Mouse (Mus musculus) MEL (cell line): Measurements from ENCODE around the gene F2r. TPM values are rescaled to one million over a fixed set of nuclear protein-coding genes. Genes with fewer than 3 reads are reported as not detected.

Experiments
- DNase-seq: peaks from one replicate; pipeline ENCODE4 v3.0.0; 2011; ENCODE audit warnings: low read depth, low spot score
- H3K27ac ChIP-seq: 2 replicates; pipeline ENCODE4 v1.5.1; 2012; ENCODE audit warnings: low read depth, mild to moderate bottlenecking, control low read depth, low read length, moderate library complexity; ENCODE audit not compliant: control insufficient read depth
- H3K27me3 ChIP-seq, 2 experiments: fragments of 150-350 bp in 1 of 2; sonication (generic) in 1 of 2; 2 replicates each; pipeline ENCODE4 v1.6.1; 2012; ENCODE audit warnings: low read length in 2 of 2, mild to moderate bottlenecking in 2 of 2, improper control_type of control experiment in 1 of 2, moderate library complexity in 1 of 2; ENCODE audit not compliant: insufficient read depth in 2 of 2, control insufficient read depth in 1 of 2
- H3K36me3 ChIP-seq, 2 experiments: 2 replicates each; pipeline ENCODE4 v1.6.1; 2012 to 2014; ENCODE audit warnings: low read length in 2 of 2, improper control_type of control experiment in 1 of 2, inconsistent platforms in 1 of 2, mild to moderate bottlenecking in 1 of 2; ENCODE audit not compliant: insufficient read depth in 2 of 2, control insufficient read depth in 1 of 2
- H3K4me1 ChIP-seq, 2 experiments: fragments of 150-350 bp in 1 of 2; sonication (generic) in 1 of 2; 2 replicates each; pipeline ENCODE4 v1.6.1; 2012; ENCODE audit warnings: low read length in 2 of 2, improper control_type of control experiment in 1 of 2, mild to moderate bottlenecking in 1 of 2; ENCODE audit not compliant: insufficient read depth in 2 of 2, control insufficient read depth in 1 of 2
- H3K4me3 ChIP-seq, 2 experiments: fragments of 150-350 bp in 1 of 2; sonication (generic) in 1 of 2; 2 replicates each; pipeline ENCODE4 v1.5.1; 2012; ENCODE audit warnings: low read depth in 2 of 2, low read length in 2 of 2, mild to moderate bottlenecking in 2 of 2, moderate library complexity in 2 of 2, control low read depth in 1 of 2, improper control_type of control experiment in 1 of 2; ENCODE audit not compliant: control insufficient read depth in 1 of 2, insufficient read depth in 1 of 2
- H3K79me2 ChIP-seq: 2 replicates; pipeline ENCODE4 v1.6.1; 2012; ENCODE audit warnings: mild to moderate bottlenecking, low read length, moderate library complexity; ENCODE audit not compliant: control insufficient read depth, poor library complexity, insufficient read depth
- H3K9ac ChIP-seq: 2 replicates; pipeline ENCODE4 v1.6.1; 2012; ENCODE audit warnings: low read depth, mild to moderate bottlenecking, control low read depth, low read length, moderate library complexity; ENCODE audit not compliant: control insufficient read depth, poor library complexity, severe bottlenecking
- H3K9me3 ChIP-seq: fragments of 150-350 bp; sonication (generic); replicated peaks from 2 replicates; pipeline ENCODE4 v1.6.1; 2012; ENCODE audit warnings: mild to moderate bottlenecking, low read length, improper control_type of control experiment, moderate library complexity; ENCODE audit not compliant: insufficient read depth
- BHLHE40 ChIP-seq: IDR thresholded peaks from 2 replicates; pipeline ENCODE4 v1.6.1; 2012; ENCODE audit warnings: low read depth, mild to moderate bottlenecking, inconsistent platforms, low read length, improper control_type of control experiment, borderline replicate concordance
- CHD1 ChIP-seq: IDR thresholded peaks from 2 replicates; pipeline ENCODE4 v1.6.1; 2012; ENCODE audit warnings: low read depth, mild to moderate bottlenecking, inconsistent platforms, low read length, improper control_type of control experiment
- CHD2 ChIP-seq: IDR thresholded peaks from 2 replicates; pipeline ENCODE4 v1.6.1; 2011; ENCODE audit warnings: low read length, improper control_type of control experiment
- CTCF ChIP-seq, 3 experiments: IDR thresholded peaks in 2 of 3; conservative IDR thresholded peaks in 1 of 3; 2 replicates each; pipeline ENCODE4 v1.5.1; 2011 to 2012; ENCODE audit warnings: low read length in 3 of 3, low read depth in 2 of 3, mild to moderate bottlenecking in 2 of 3, improper control_type of control experiment in 1 of 3, inconsistent platforms in 1 of 3, mixed read lengths in 1 of 3, moderate library complexity in 1 of 3; ENCODE audit not compliant: control insufficient read depth in 1 of 3, insufficient read depth in 1 of 3, poor library complexity in 1 of 3, severe bottlenecking in 1 of 3
- HCFC1 ChIP-seq: IDR thresholded peaks from 2 replicates; pipeline ENCODE4 v1.6.1; 2012; ENCODE audit warnings: low read depth, mild to moderate bottlenecking, inconsistent platforms, low read length, improper control_type of control experiment, moderate library complexity
- MAFK ChIP-seq: IDR thresholded peaks from 2 replicates; pipeline ENCODE4 v1.6.1; 2011; ENCODE audit warnings: low read depth, mild to moderate bottlenecking, low read length, improper control_type of control experiment, borderline replicate concordance
- MAX ChIP-seq: IDR thresholded peaks from 2 replicates; pipeline ENCODE4 v1.6.1; 2011; ENCODE audit warnings: low read length, improper control_type of control experiment
- MEF2A ChIP-seq: IDR thresholded peaks from 2 replicates; pipeline ENCODE4 v1.6.1; 2014; ENCODE audit warnings: low read depth, mild to moderate bottlenecking, inconsistent platforms, low read length, improper control_type of control experiment; ENCODE audit not compliant: poor library complexity, insufficient replicate concordance, severe bottlenecking; ENCODE audit errors: extremely low read depth
- MYC ChIP-seq: IDR thresholded peaks from 2 replicates; pipeline ENCODE4 v1.6.1; 2011; ENCODE audit warnings: low read depth, mild to moderate bottlenecking, low read length, improper control_type of control experiment, moderate library complexity
- NELFE ChIP-seq: IDR thresholded peaks from 2 replicates; pipeline ENCODE4 v1.6.1; 2011; ENCODE audit warnings: low read depth, low read length, improper control_type of control experiment
- POLR2A ChIP-seq, 2 experiments: IDR thresholded peaks; 2 replicates each; pipeline ENCODE4 v1.6.1; 2011 to 2012; ENCODE audit warnings: low read length in 2 of 2, mild to moderate bottlenecking in 2 of 2, control low read depth in 1 of 2, improper control_type of control experiment in 1 of 2, low read depth in 1 of 2, moderate library complexity in 1 of 2; ENCODE audit not compliant: control insufficient read depth in 1 of 2, insufficient read depth in 1 of 2, poor library complexity in 1 of 2
- POLR2AphosphoS5 ChIP-seq: IDR thresholded peaks from 2 replicates; pipeline ENCODE4 v1.6.1; 2012; ENCODE audit warnings: low read depth, borderline replicate concordance, mild to moderate bottlenecking, inconsistent platforms, low read length, moderate library complexity, mixed read lengths
- SMC3 ChIP-seq: IDR thresholded peaks from 2 replicates; pipeline ENCODE4 v1.6.1; 2011; ENCODE audit warnings: low read depth, low read length, improper control_type of control experiment
- UBTF ChIP-seq: IDR thresholded peaks from 2 replicates; pipeline ENCODE4 v1.6.1; 2012; ENCODE audit warnings: low read depth, mild to moderate bottlenecking, inconsistent platforms, low read length, improper control_type of control experiment, moderate library complexity, borderline replicate concordance; ENCODE audit not compliant: insufficient read depth
- USF2 ChIP-seq, 2 experiments: IDR thresholded peaks; 2 replicates each; pipeline ENCODE4 v1.6.1; 2011 to 2012; ENCODE audit warnings: improper control_type of control experiment in 2 of 2, low read length in 2 of 2, borderline replicate concordance in 1 of 2, inconsistent platforms in 1 of 2, low read depth in 1 of 2, mild to moderate bottlenecking in 1 of 2; ENCODE audit not compliant: insufficient read depth in 1 of 2
- polyA plus RNA-seq, 2 experiments: library from polyadenylated mRNA; stranded (reverse) in 1 of 2; unstranded in 1 of 2; fragments of >175 nt in 1 of 2; fragments of >200 nt in 1 of 2; gene quantifications; 2 replicates each; pipeline versions ENCODE4 v1.2.1 to v1.2.4; 2012; ENCODE audit warnings: low replicate concordance in 2 of 2, low read depth in 1 of 2; ENCODE audit not compliant: insufficient read length in 2 of 2, insufficient read depth in 1 of 2, missing spikeins in 1 of 2
- total RNA-seq: library from RNA; depleted of rRNA; stranded (reverse); fragments of 300-350 nt; gene quantifications from 2 replicates; pipeline ENCODE4 v1.2.3, GENCODE M21; 2012

F2r gene
- total and polyA plus RNA-seq, 3 experiments: 19.1 to 32.7 TPM; not detected in 1

DNA sequence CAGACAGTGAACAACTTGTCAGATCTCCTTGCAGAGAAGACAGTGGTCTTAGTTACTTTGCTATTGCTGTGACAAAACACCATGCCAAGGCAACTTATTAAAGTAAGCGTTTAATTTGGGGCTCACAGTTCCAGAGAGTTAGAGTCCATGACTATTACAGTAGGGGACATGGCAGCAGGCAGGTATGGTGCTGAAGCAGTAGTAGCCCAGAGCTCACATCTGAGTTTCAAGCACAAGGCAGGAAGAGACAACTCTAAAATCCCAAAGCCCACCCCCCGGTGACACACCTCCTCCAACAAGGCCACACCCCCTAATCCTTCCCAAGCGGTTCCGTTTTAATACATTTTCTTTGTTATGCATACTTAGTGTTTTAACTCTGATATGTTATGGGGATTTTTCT lies 47.4 kb downstream of the F2r start (continued):
- no peak for TF ChIP-seq USF2 (IDR thresholded peaks at IDR 0.05; ENCODE audit: borderline replicate concordance in 1 of 2, insufficient read depth in 1 of 2, low read depth in 1 of 2, low read length in 2 of 2)
- no peak for TF ChIP-seq SMC3

DNA sequence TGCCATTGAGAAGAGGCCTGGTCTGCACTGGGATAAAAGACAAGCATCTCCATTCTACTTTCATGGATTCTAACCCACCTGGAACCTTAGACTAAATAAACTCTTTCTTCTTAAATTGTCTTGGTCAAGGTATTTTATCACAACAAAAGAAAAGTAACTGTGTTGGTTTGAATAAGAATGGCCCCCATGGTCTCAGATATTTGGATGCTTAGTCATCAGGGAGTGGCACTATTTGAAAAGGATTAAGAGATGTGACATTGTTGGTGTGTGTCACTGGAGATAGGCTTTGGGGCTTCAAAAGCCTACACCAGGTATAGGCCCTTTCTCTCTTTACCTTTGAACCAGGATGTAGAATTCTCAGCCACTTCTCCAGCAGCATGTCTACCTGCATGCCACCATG lies 49.0 kb downstream of the F2r start:
- Histone ChIP-seq H3K4me3 (no peak overlapping the region), H3K9ac (no peak overlapping the region), H3K4me1 (no peaks in the 10 kb centered on the region; a peak in 1 of 4 replicates), H3K9me3 (no peaks in the 10 kb centered on the region), H3K79me2 (no peaks in the 10 kb centered on the region), H3K27ac (no peak overlapping the region), H3K36me3 (no peaks in the 10 kb centered on the region), H3K27me3 (no peaks in the 10 kb centered on the region)
- no peak for DNase-seq
- TF ChIP-seq HCFC1: no peak
- TF ChIP-seq MAX: no peak
- TF ChIP-seq CTCF (IDR thresholded peaks at IDR 0.05 in 2 of 3, conservative IDR thresholded peaks at IDR 0.05 in 1 of 3; ENCODE audit: control insufficient read depth in 1 of 3, insufficient read depth in 1 of 3, low read depth in 2 of 3, low read length in 3 of 3, poor library complexity in 1 of 3, severe bottlenecking in 1 of 3): no peak
- TF ChIP-seq MEF2A: no peak
- no peak for TF ChIP-seq CHD2
- TF ChIP-seq UBTF: no peak
- TF ChIP-seq BHLHE40: no peak
- no peak for TF ChIP-seq POLR2AphosphoS5
- TF ChIP-seq USF2 (IDR thresholded peaks at IDR 0.05; ENCODE audit: borderline replicate concordance in 1 of 2, insufficient read depth in 1 of 2, low read depth in 1 of 2, low read length in 2 of 2): no peak

DNA sequence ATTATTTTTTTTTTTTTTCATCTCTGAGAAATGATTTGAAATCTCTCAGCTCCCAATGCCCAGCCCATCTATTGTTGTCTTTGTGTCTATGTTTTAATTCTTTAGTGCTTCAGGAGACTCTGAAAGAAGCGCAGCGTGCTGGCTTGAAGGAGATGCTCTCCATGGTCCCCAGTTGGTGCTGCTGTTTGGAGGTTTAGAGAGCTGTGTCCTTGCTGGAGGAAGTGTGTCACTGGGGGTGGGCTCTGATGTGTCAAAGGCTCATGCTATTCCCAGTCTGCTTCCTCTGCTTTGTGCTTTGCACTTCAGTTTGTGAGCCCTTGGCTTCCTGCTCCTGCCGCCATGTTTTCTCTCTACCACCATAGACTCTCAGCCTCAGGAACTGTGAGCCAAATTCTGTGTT lies 50.0 kb downstream of the F2r start:
- TF ChIP-seq MEF2A (no peak), USF2 (IDR thresholded peaks at IDR 0.05; ENCODE audit: borderline replicate concordance in 1 of 2, insufficient read depth in 1 of 2, low read depth in 1 of 2, low read length in 2 of 2) (no peak), CHD1 (no peak), MAFK (no peak), POLR2A (IDR thresholded peaks at IDR 0.05; ENCODE audit: control insufficient read depth in 1 of 2, insufficient read depth in 1 of 2, low read depth in 1 of 2, low read length in 2 of 2, poor library complexity in 1 of 2) (no peak), NELFE (no peak), MYC (no peak)
- Histone ChIP-seq H3K4me3 (no peak overlapping the region), H3K27ac (no peak overlapping the region), H3K4me1 (no peaks in the 10 kb centered on the region; a peak in 1 of 4 replicates), H3K9ac (no peak overlapping the region), H3K27me3 (no peaks in the 10 kb centered on the region), H3K9me3 (no peaks in the 10 kb centered on the region), H3K36me3 (no peaks in the 10 kb centered on the region), H3K79me2 (no peaks in the 10 kb centered on the region)
- DNase-seq: no peak
